13 mouse cellular contexts compared by ENCODE assay signal in genomic region chr15:103519386-103520378, GRCm38 (mm10). TPM values are rescaled to one million over a fixed set of nuclear protein-coding genes. Genes with fewer than 3 reads are reported as not detected.
DNase-seq lines count a peak whose midpoint lies in the region; ATAC-seq and TF ChIP-seq lines count a peak whose summit lies in the region.
"Had no signal": no experiment of that assay in that cellular context is flagged by ENCODE, and none has a peak within 500 bp of the region (broad histone marks: within the 10 kb centered on the region; RNA-seq: fewer than 3 reads in every experiment).

No protein-coding gene starts in this region.

- TF ChIP-seq CTCF in kidney, adult 2 months (conservative IDR thresholded peaks at IDR 0.05; ENCODE audit: insufficient read depth, insufficient read length, low read depth, low read length): no peak

- H3K9ac ChIP-seq in hindbrain, embryonic 12.5 days: peak overlapping the region; percentile 32; the same call in 1 of the 2 replicates
- H3K9ac ChIP-seq: limb, embryonic 15.5 days had no signal

- ATAC-seq in hindbrain, embryonic 12.5 days (ENCODE audit: low FRiP score): peak; percentile 82
- ATAC-seq in megakaryocyte, adult 5-6 weeks (ENCODE audit: poor library complexity, severe bottlenecking): no peak

- no peaks in the 10 kb centered on the region for H3K27me3 ChIP-seq in hindbrain, embryonic 12.5 days
- no peaks in the 10 kb centered on the region for H3K27me3 ChIP-seq in kidney, adult 2 months (replicated peaks; ENCODE audit: control insufficient read depth, insufficient read depth, low read length)
- H3K27me3 ChIP-seq: limb, embryonic 15.5 days had no signal

- TF ChIP-seq POLR2A in kidney, adult 2 months (IDR thresholded peaks at IDR 0.05; ENCODE audit: low read depth, low read length): no peak

- peak; percentile 62 to 71 for DNase-seq in cerebellum, postnatal 14 days
- no peak for DNase-seq in cerebellum, adult 9-11 months
- peak; percentile 55 for DNase-seq in embryo, embryonic 9.5 days (ENCODE audit: extremely low spot score)
- peak; percentile 63 for DNase-seq in neural tube, embryonic 10.5 days (ENCODE audit: extremely low spot score, low spot score)
- DNase-seq in adrenal gland, adult 8-10 months: no peak
- DNase-seq in kidney, adult 2 months: no peak
- DNase-seq: lung, postnatal 36 days had no signal

- peaks cover 55% of the 10 kb centered on the region for H3K4me1 ChIP-seq in hindbrain, embryonic 12.5 days
- no peaks in the 10 kb centered on the region for H3K4me1 ChIP-seq in kidney, adult 2 months (ENCODE audit: control insufficient read depth, insufficient read depth, low read length)

- H3K4me3 ChIP-seq in hindbrain, embryonic 12.5 days: no peak overlapping the region
- H3K4me3 ChIP-seq in kidney, adult 2 months (ENCODE audit: insufficient read depth, low read depth, low read length): no peak overlapping the region
- H3K4me3 ChIP-seq: limb, embryonic 15.5 days had no signal

- peak overlapping the region; percentile 29 for H3K4me2 ChIP-seq in hindbrain, embryonic 12.5 days (replicated peaks)
- H3K4me2 ChIP-seq: limb, embryonic 15.5 days had no signal

- no peaks in the 10 kb centered on the region for H3K9me3 ChIP-seq in hindbrain, embryonic 12.5 days (replicated peaks)
- H3K9me3 ChIP-seq: limb, embryonic 15.5 days had no signal

- 13% methylated on average over 4 of the region's 4 CpGs for WGBS in hindbrain, embryonic 12.5 days
- 48% methylated on average over 4 of the region's 4 CpGs for WGBS in kidney, adult 2 months

- H3K36me3 ChIP-seq in hindbrain, embryonic 12.5 days: peaks cover 22% of the 10 kb centered on the region
- H3K36me3 ChIP-seq in kidney, adult 2 months (ENCODE audit: control insufficient read depth, insufficient read depth, low read length): no peaks in the 10 kb centered on the region
- H3K36me3 ChIP-seq: limb, embryonic 15.5 days had no signal

- peak overlapping the region; percentile 95 for H3K27ac ChIP-seq in hindbrain, embryonic 12.5 days
- H3K27ac ChIP-seq in kidney, adult 2 months (ENCODE audit: insufficient read depth, low read depth, low read length): no peak overlapping the region
- H3K27ac ChIP-seq: limb, embryonic 15.5 days had no signal

RNA-seq across cellular contexts. Expression of gene Pde1b, which starts 16.8 kb away (rescaled TPM):
- 51.6 and 54.2 TPM in 2 replicates for polyA plus RNA-seq in hindbrain, embryonic 12.5 days (2016; fragmentation: Nextera tagmentation; extraction: Ambion mirVana)
- 13.2 and 16.8 TPM in 2 replicates for total RNA-seq in megakaryocyte, adult 5-6 weeks (2015)
- 8.2 and 12.9 TPM in 2 replicates for total RNA-seq in megakaryocyte, adult 5-6 weeks (2017)
- total RNA-seq in adrenal gland, adult 8-10 months (2022): 10 to 100 TPM in 2 of 4 experiments, 1 to 10 TPM in 2; 6.0 to 15.8 (median 10.5) TPM
- 2.0 and 2.8 TPM in 2 replicates for polyA plus RNA-seq in kidney, adult 2 months (2012; rRNA removed)

RNA-seq across cellular contexts. Expression of gene Ppp1r1a, which starts 18.1 kb away (rescaled TPM):
- 55.2 and 56.1 TPM in 2 replicates for polyA plus RNA-seq in hindbrain, embryonic 12.5 days (2016; fragmentation: Nextera tagmentation; extraction: Ambion mirVana)
- not detected in 2 replicates for total RNA-seq in megakaryocyte, adult 5-6 weeks (2015)
- total RNA-seq in megakaryocyte, adult 5-6 weeks (2017): not detected in 2 replicates
- total RNA-seq in adrenal gland, adult 8-10 months (2022): 10 to 100 TPM in 3 of 4 experiments, 1 to 10 TPM in 1; 5.1 to 14.2 (median 12.8) TPM
- 253 and 258 TPM in 2 replicates for polyA plus RNA-seq in kidney, adult 2 months (2012; rRNA removed)

RNA-seq across cellular contexts. Expression of gene Glycam1, which starts 45.2 kb away (rescaled TPM):
- polyA plus RNA-seq in hindbrain, embryonic 12.5 days (2016; fragmentation: Nextera tagmentation; extraction: Ambion mirVana): not detected in 2 replicates
- not detected in 2 replicates for total RNA-seq in megakaryocyte, adult 5-6 weeks (2015)
- not detected in 2 replicates for total RNA-seq in megakaryocyte, adult 5-6 weeks (2017)
- total RNA-seq in adrenal gland, adult 8-10 months (2022): not detected
- polyA plus RNA-seq in kidney, adult 2 months (2012; rRNA removed): 118 TPM in 1 of 2 replicates, not detected in the other
- total RNA-seq: gastrocnemius, adult 8-10 months; heart, postnatal 25 days had no signal
- polyA plus RNA-seq: limb, embryonic 15.5 days; stomach, embryonic 14.5 days had no signal

Comparison
In these comparisons a context has a peak if more than half of its experiments do, and no peak if none do; other contexts are left out.
1. DNase-seq: peak in cerebellum, postnatal 14 days (2 of 2), embryo, embryonic 9.5 days (single experiment) and neural tube, embryonic 10.5 days (single experiment); none in cerebellum, adult 9-11 months (single experiment), adrenal gland, adult 8-10 months (single experiment) and kidney, adult 2 months (single experiment).
2. RNA of gene Ppp1r1a, which starts 18.1 kb away (total RNA-seq): 5.1 to 14.2 TPM in adrenal gland, adult 8-10 months; not detected in megakaryocyte, adult 5-6 weeks; every median in the first group is over 4 times any median in the second.